Comparison of ENCODE assay signal across 9 mouse cellular contexts in genomic region chr3:87756488-87756887, GRCm38 (mm10). TPM values are rescaled to one million over a fixed set of nuclear protein-coding genes. Genes with fewer than 3 reads are reported as not detected.
DNase-seq lines count a peak whose midpoint lies in the region; ATAC-seq and TF ChIP-seq lines count a peak whose summit lies in the region.
"Had no signal": no experiment of that assay in that cellular context is flagged by ENCODE, and none has a peak within 500 bp of the region (broad histone marks: within the 10 kb centered on the region; RNA-seq: fewer than 3 reads in every experiment).

No protein-coding gene starts in this region.

- intact Hi-C loops in heart, postnatal 25 days (cut with DNase I), result loop anchor here (5.0 kb wide), 1 partner anchor 61 kb away; no protein-coding TSS in a partner anchor
- intact Hi-C loops in gastrocnemius, adult 2 months (cut with DNase I), result loop anchor here (1.0 to 5.0 kb wide), 2 partner anchors 13 to 61 kb away; no protein-coding TSS in a partner anchor

- no peak overlapping the region for H3K9ac ChIP-seq in heart, embryonic 14.5 days (ENCODE audit: low read length)
- H3K9ac ChIP-seq in forebrain, embryonic 11.5 days (ENCODE audit: low read length), result peak overlapping the region; percentile 44
- peak overlapping the region; percentile 24; the same call in 1 of the 2 replicates for H3K9ac ChIP-seq in limb, embryonic 12.5 days (replicated peaks)

- WGBS in heart, embryonic 14.5 days, result 58% methylated on average over 20 of the region's 20 CpGs
- WGBS in forebrain, embryonic 11.5 days, result 49% methylated on average over 20 of the region's 20 CpGs
- WGBS in limb, embryonic 12.5 days, result 47% methylated on average over 20 of the region's 20 CpGs

- H3K36me3 ChIP-seq in heart, embryonic 14.5 days (ENCODE audit: control insufficient read depth, insufficient read depth, low read length), result peaks cover 44% of the 10 kb centered on the region
- no peaks in the 10 kb centered on the region for H3K36me3 ChIP-seq in E14TG2a.4 (ENCODE audit: insufficient read depth, low read length)
- no peaks in the 10 kb centered on the region for H3K36me3 ChIP-seq in forebrain, embryonic 11.5 days (ENCODE audit: control insufficient read depth, insufficient read depth, low read length)
- H3K36me3 ChIP-seq in limb, embryonic 12.5 days, result peaks cover 23% of the 10 kb centered on the region; the same call in 1 of the 2 replicates

- DNase-seq in heart, postnatal 25 days (ENCODE audit: low spot score), result no peak
- no peak for DNase-seq in forebrain, embryonic 11.5 days (ENCODE audit: low spot score)
- DNase-seq in gastrocnemius, adult 2 months, result no peak
- no peak for DNase-seq in layer of hippocampus, postnatal 14 days (ENCODE audit: low spot score in 2 of 2)

- ATAC-seq in heart, embryonic 14.5 days (ENCODE audit: insufficient number of reproducible peaks, insufficient read depth, low FRiP score, low read depth), result no peak
- no peak for ATAC-seq in forebrain, embryonic 11.5 days (replicated peaks; ENCODE audit: low FRiP score)
- ATAC-seq in limb, embryonic 12.5 days (ENCODE audit: insufficient number of reproducible peaks, insufficient read depth, low FRiP score, low TSS enrichment, low read depth), result no peak
- no peak for ATAC-seq in CD4-positive, CD25-positive, alpha-beta regulatory T cell, adult 4 months

- H3K4me3 ChIP-seq in heart, embryonic 14.5 days (ENCODE audit: control insufficient read depth in 1 of 2, insufficient read depth in 1 of 2, low read depth in 1 of 2, low read length in 2 of 2), result no peak overlapping the region
- peak overlapping the region; percentile 73 for H3K4me3 ChIP-seq in E14TG2a.4 (replicated peaks; ENCODE audit: low read length)
- peak overlapping the region; percentile 10; the same call in 1 of the 2 replicates for H3K4me3 ChIP-seq in forebrain, embryonic 11.5 days (ENCODE audit: low read depth, low read length)
- no peak overlapping the region for H3K4me3 ChIP-seq in limb, embryonic 12.5 days (replicated peaks)
- no peak overlapping the region for H3K4me3 ChIP-seq in gastrocnemius, adult 2 months
- H3K4me3 ChIP-seq: erythroblast, embryonic 14.5 days had no signal

- H3K9me3 ChIP-seq in heart, embryonic 14.5 days (ENCODE audit: control insufficient read depth, low read length), result no peaks in the 10 kb centered on the region
- H3K9me3 ChIP-seq in E14TG2a.4 (ENCODE audit: low read length), result no peaks in the 10 kb centered on the region
- H3K9me3 ChIP-seq in forebrain, embryonic 11.5 days (ENCODE audit: control insufficient read depth, low read length), result no peaks in the 10 kb centered on the region
- H3K9me3 ChIP-seq in limb, embryonic 12.5 days, result no peaks in the 10 kb centered on the region

- no peak overlapping the region for H3K27ac ChIP-seq in heart, embryonic 14.5 days (replicated peaks in 1 of 2; ENCODE audit: control insufficient read depth in 1 of 2, insufficient read depth in 1 of 2, low read depth in 2 of 2, low read length in 2 of 2)
- H3K27ac ChIP-seq in forebrain, embryonic 11.5 days (ENCODE audit: low read depth, low read length), result no peak overlapping the region
- H3K27ac ChIP-seq in limb, embryonic 12.5 days, result no peak overlapping the region
- H3K27ac ChIP-seq in gastrocnemius, adult 2 months, result no peak overlapping the region

- H3K27me3 ChIP-seq in heart, embryonic 14.5 days (ENCODE audit: control insufficient read depth, insufficient read depth, low read length), result peaks cover 11% of the 10 kb centered on the region; the same call in 1 of the 2 replicates
- H3K27me3 ChIP-seq in E14TG2a.4 (ENCODE audit: insufficient read depth, low read length), result peaks cover 73% of the 10 kb centered on the region
- H3K27me3 ChIP-seq in forebrain, embryonic 11.5 days (ENCODE audit: control insufficient read depth, insufficient read depth, low read length), result no peaks in the 10 kb centered on the region; the same call in 1 of the 2 replicates
- peaks cover 26% of the 10 kb centered on the region for H3K27me3 ChIP-seq in limb, embryonic 12.5 days

- H3K4me1 ChIP-seq in heart, embryonic 14.5 days (ENCODE audit: control insufficient read depth in 2 of 2, insufficient read depth in 2 of 2, low read length in 2 of 2), result no peaks in the 10 kb centered on the region; a peak in 1 of 4 replicates
- H3K4me1 ChIP-seq in E14TG2a.4 (replicated peaks; ENCODE audit: low read depth, low read length), result peaks cover 48% of the 10 kb centered on the region
- H3K4me1 ChIP-seq in forebrain, embryonic 11.5 days (replicated peaks; ENCODE audit: control insufficient read depth, insufficient read depth, low read length), result peaks cover 5% of the 10 kb centered on the region; the same call in 1 of the 2 replicates
- H3K4me1 ChIP-seq in limb, embryonic 12.5 days (replicated peaks), result peaks cover 25% of the 10 kb centered on the region

- no peak for TF ChIP-seq CTCF in E14TG2a.4 (conservative IDR thresholded peaks at IDR 0.05; ENCODE audit: low read length)
- no peak for TF ChIP-seq CTCF in gastrocnemius, adult 2 months (IDR thresholded peaks at IDR 0.05)

- peak overlapping the region; percentile 53 for H3K4me2 ChIP-seq in heart, embryonic 14.5 days (ENCODE audit: low read length)
- H3K4me2 ChIP-seq in forebrain, embryonic 11.5 days (ENCODE audit: low read depth, low read length, severe bottlenecking), result peak overlapping the region; percentile 44
- peak overlapping the region; percentile 49 for H3K4me2 ChIP-seq in limb, embryonic 12.5 days

RNA-seq across cellular contexts. Expression of gene Lrrc71, which starts 8.1 kb away (rescaled TPM):
- 0.12 and 0.32 TPM in 2 replicates for polyA plus RNA-seq in heart, embryonic 14.5 days (2014; fragmentation: Nextera tagmentation; extraction: Ambion mirVana)
- under 1 TPM; 0.16 to 0.17 TPM for total RNA-seq in heart, postnatal 25 days (2021)
- polyA plus RNA-seq in forebrain, embryonic 11.5 days (2014; fragmentation: Nextera tagmentation; extraction: Ambion mirVana), result 0.24 and 0.55 TPM in 2 replicates
- polyA plus RNA-seq in limb, embryonic 12.5 days (2016; fragmentation: Nextera tagmentation; extraction: Ambion mirVana), result 0.33 and 0.39 TPM in 2 replicates
- under 1 TPM; 0.06 to 0.28 TPM for total RNA-seq in gastrocnemius, adult 2 months (2021)
- total RNA-seq in layer of hippocampus, postnatal 14 days (2021), result under 1 TPM; 0.60 to 0.81 TPM
- polyA plus RNA-seq in CD4-positive, CD25-positive, alpha-beta regulatory T cell, adult 4 months (2017; shearing (Covaris generic)), result 1 to 10 TPM; 1.3 to 1.8 TPM
- polyA plus RNA-seq: erythroblast, embryonic 14.5 days had no signal

RNA-seq across cellular contexts. Expression of gene Ntrk1, which starts 38.5 kb away (rescaled TPM):
- 0.15 and 0.18 TPM in 2 replicates for polyA plus RNA-seq in heart, embryonic 14.5 days (2014; fragmentation: Nextera tagmentation; extraction: Ambion mirVana)
- under 1 TPM; 0.17 to 0.18 TPM for total RNA-seq in heart, postnatal 25 days (2021)
- 0.16 and 0.45 TPM in 2 replicates for polyA plus RNA-seq in forebrain, embryonic 11.5 days (2014; fragmentation: Nextera tagmentation; extraction: Ambion mirVana)
- 1.5 and 5.1 TPM in 2 replicates for polyA plus RNA-seq in limb, embryonic 12.5 days (2016; fragmentation: Nextera tagmentation; extraction: Ambion mirVana)
- total RNA-seq in gastrocnemius, adult 2 months (2021), result not detected
- under 1 TPM; 0.29 to 0.41 TPM for total RNA-seq in layer of hippocampus, postnatal 14 days (2021)
- polyA plus RNA-seq in CD4-positive, CD25-positive, alpha-beta regulatory T cell, adult 4 months (2017; shearing (Covaris generic)), result not detected
- polyA plus RNA-seq: erythroblast, embryonic 14.5 days had no signal

RNA-seq across cellular contexts. Expression of gene Insrr, which starts 40.3 kb away (rescaled TPM):
- 0.08 TPM in 1 of 2 replicates, not detected in the other for polyA plus RNA-seq in heart, embryonic 14.5 days (2014; fragmentation: Nextera tagmentation; extraction: Ambion mirVana)
- under 1 TPM in 1 of 2 experiments, not detected in 1; 0.08 TPM for total RNA-seq in heart, postnatal 25 days (2021)
- 0.32 and 0.33 TPM in 2 replicates for polyA plus RNA-seq in forebrain, embryonic 11.5 days (2014; fragmentation: Nextera tagmentation; extraction: Ambion mirVana)
- polyA plus RNA-seq in limb, embryonic 12.5 days (2016; fragmentation: Nextera tagmentation; extraction: Ambion mirVana), result 0.40 and 0.44 TPM in 2 replicates
- total RNA-seq in gastrocnemius, adult 2 months (2021), result not detected
- under 1 TPM; 0.12 to 0.35 TPM for total RNA-seq in layer of hippocampus, postnatal 14 days (2021)
- polyA plus RNA-seq in CD4-positive, CD25-positive, alpha-beta regulatory T cell, adult 4 months (2017; shearing (Covaris generic)), result 1 to 10 TPM in 1 of 2 experiments, under 1 TPM in 1; 0.17 to 1.6 TPM
- polyA plus RNA-seq: erythroblast, embryonic 14.5 days had no signal

Comparison
In these comparisons a context has a peak if more than half of its experiments do, and no peak if none do; other contexts are left out.
1. H3K4me3 ChIP-seq: peak in E14TG2a.4 (single experiment) and forebrain, embryonic 11.5 days (single experiment); none in heart, embryonic 14.5 days (0 of 2), limb, embryonic 12.5 days (single experiment) and gastrocnemius, adult 2 months (single experiment).
2. Peak in every context shown above with its lines, with median percentiles within 50 percentile points of each other: H3K4me2 ChIP-seq.